Mouse (Mus musculus) heart, adult 8-10 months (tissue): ENCODE measurements around the gene Slc24a3. TPM values are rescaled to one million over a fixed set of nuclear protein-coding genes. Genes with fewer than 3 reads are reported as not detected.

ENCODE experiments used
- DNase-seq: peaks from one replicate; pipeline ENCODE4 v3.0.0; 2022; ENCODE audit warnings: low spot score
- total RNA-seq, 4 experiments: library from RNA; stranded (reverse); gene quantifications; 2 replicates each; pipeline ENCODE4 v1.2.4; 2022

Gene Slc24a3
- total RNA-seq, 4 experiments from 2014 or later, result 1.7 to 2.4 (median 2.0) TPM

GRCm38 (mm10) chr2:145536986-145537385, 369.4 kb downstream of the Slc24a3 start:
- DNase-seq, result no peak

GRCm38 (mm10) chr2:145541695-145542094, 374.1 kb downstream of the Slc24a3 start:
- no peak for DNase-seq

- DNase-seq, result no peak
Measured at GRCm38 (mm10) chr2:145546071-145546470, 378.5 kb downstream of the Slc24a3 start.

GRCm38 (mm10) chr2:145554722-145555252, 387.2 kb downstream of the Slc24a3 start:
- DNase-seq, result no peak

- no peak for DNase-seq
Measured at GRCm38 (mm10) chr2:145555713-145556112, 388.2 kb downstream of the Slc24a3 start.

GRCm38 (mm10) chr2:145557361-145557931, 389.9 kb downstream of the Slc24a3 start:
- peak; percentile 42 for DNase-seq

- DNase-seq, result no peak
Measured at GRCm38 (mm10) chr2:145562493-145562892, 394.9 kb downstream of the Slc24a3 start.

GRCm38 (mm10) chr2:145564596-145564995, 397.0 kb downstream of the Slc24a3 start:
- no peak for DNase-seq

- DNase-seq, result no peak
Measured at GRCm38 (mm10) chr2:145566904-145567303, 399.4 kb downstream of the Slc24a3 start.

- no peak for DNase-seq
Measured at GRCm38 (mm10) chr2:145571943-145572342, 404.4 kb downstream of the Slc24a3 start.

- DNase-seq, result no peak
Measured at GRCm38 (mm10) chr2:145574148-145574547, 406.6 kb downstream of the Slc24a3 start.

- DNase-seq, result no peak
Measured at GRCm38 (mm10) chr2:145583103-145583502, 415.5 kb downstream of the Slc24a3 start.

GRCm38 (mm10) chr2:145585437-145585836, 417.9 kb downstream of the Slc24a3 start:
- DNase-seq, result no peak

GRCm38 (mm10) chr2:145588009-145588737, 420.6 kb downstream of the Slc24a3 start:
- DNase-seq, result peak; percentile 21

GRCm38 (mm10) chr2:145591881-145592280, 424.3 kb downstream of the Slc24a3 start:
- DNase-seq, result no peak

GRCm38 (mm10) chr2:145593649-145594347, 426.2 kb downstream of the Slc24a3 start:
- no peak for DNase-seq

GRCm38 (mm10) chr2:145597866-145598265, 430.3 kb downstream of the Slc24a3 start:
- DNase-seq, result no peak

- DNase-seq, result no peak
Measured at GRCm38 (mm10) chr2:145607844-145608243, 440.3 kb downstream of the Slc24a3 start.

GRCm38 (mm10) chr2:145610796-145611705, 443.5 kb downstream of the Slc24a3 start:
- no peak for DNase-seq

- no peak for DNase-seq
Measured at GRCm38 (mm10) chr2:145612937-145613336, 445.4 kb downstream of the Slc24a3 start.

GRCm38 (mm10) chr2:145613705-145614104, 446.2 kb downstream of the Slc24a3 start:
- DNase-seq, result no peak
